Mouse (Mus musculus) neural tube, embryonic 14.5 days (tissue): ENCODE results near the gene Mocs1. TPM values are rescaled to one million over a fixed set of nuclear protein-coding genes. Genes with fewer than 3 reads are reported as not detected.
A peak's percentile ranks its signal among the peaks of the same experiment; 100 is the strongest.

Source experiments
- ATAC-seq: fragments of 200-750 bp; cut with Nextera tagmentation; 2 replicates; pipeline ENCODE4 v1.8.0; 2017; ENCODE audit warnings: low read depth, mild to moderate bottlenecking, moderate TSS enrichment, moderate library complexity
- H3K27ac ChIP-seq: fragments of 300-500 bp; sonication (generic); 2 replicates; pipeline ENCODE4 v1.5.1; 2014; ENCODE audit warnings: low read depth, mild to moderate bottlenecking, control low read depth, low read length, moderate library complexity, mixed read lengths
- H3K27me3 ChIP-seq: fragments of 300-500 bp; sonication (generic); 2 replicates; pipeline ENCODE4 v1.6.1; 2014; ENCODE audit warnings: low read length; ENCODE audit not compliant: control insufficient read depth, insufficient read depth
- H3K36me3 ChIP-seq: fragments of 300-500 bp; sonication (generic); 2 replicates; pipeline ENCODE4 v1.6.1; 2014; ENCODE audit warnings: low read length, mixed read lengths; ENCODE audit not compliant: control insufficient read depth, insufficient read depth
- H3K4me1 ChIP-seq: fragments of 300-500 bp; sonication (generic); 2 replicates; pipeline ENCODE4 v1.6.1; 2014; ENCODE audit warnings: low read length; ENCODE audit not compliant: control insufficient read depth, insufficient read depth
- H3K4me2 ChIP-seq: fragments of 300-500 bp; sonication (generic); 2 replicates; pipeline ENCODE4 v1.6.1; 2014; ENCODE audit warnings: mild to moderate bottlenecking, low read depth, low read length, control low read depth
- H3K4me3 ChIP-seq: fragments of 300-500 bp; sonication (generic); 2 replicates; pipeline ENCODE4 v1.5.1; 2014; ENCODE audit warnings: low read depth, low read length, control low read depth, mixed read lengths
- H3K9ac ChIP-seq: fragments of 300-500 bp; sonication (generic); replicated peaks from 2 replicates; pipeline ENCODE4 v1.6.1; 2014; ENCODE audit warnings: low read depth, mild to moderate bottlenecking, control low read depth, low read length, mixed read lengths
- H3K9me3 ChIP-seq: fragments of 300-500 bp; sonication (generic); 2 replicates; pipeline ENCODE4 v1.6.1; 2016; ENCODE audit warnings: low read length; ENCODE audit not compliant: control insufficient read depth
- WGBS: fragments of 180-500 bp; shearing (Covaris S2); extraction: QIAGEN DNeasy Blood & Tissue Kit; methylation state at CpG from one replicate; pipeline ENCODE4 v1.1.7; 2014; 5-methylcytosine and 5-hydroxymethylcytosine counted together
- polyA plus RNA-seq: library from polyadenylated mRNA; unstranded; fragments of >200 nt; fragmentation: Nextera tagmentation; extraction: Ambion mirVana; gene quantifications from 2 replicates; pipeline ENCODE4 v1.2.1, GENCODE M21; 2014

Mocs1 gene
- polyA plus RNA-seq, 1 experiment from 2014 or later = 5.0 TPM

GRCm38 (mm10) chr17:49428751-49429415, 721 bp downstream of the Mocs1 start:
- peak overlapping the region; percentile 93 for H3K4me2 ChIP-seq
- H3K4me1 ChIP-seq = peaks cover 4% of the 10 kb centered on the region; the same call in 1 of the 2 replicates
- no peaks in the 10 kb centered on the region for H3K27me3 ChIP-seq
- H3K9ac ChIP-seq = peak overlapping the region; percentile 86
- no peak overlapping the region for H3K27ac ChIP-seq
- peak overlapping the region; percentile 66 for H3K4me3 ChIP-seq
- no peak for ATAC-seq
- no peaks in the 10 kb centered on the region for H3K9me3 ChIP-seq
- WGBS = 62% methylated on average over 13 of the region's 13 CpGs
- H3K36me3 ChIP-seq = no peaks in the 10 kb centered on the region

- Histone ChIP-seq H3K4me1 (peaks cover 4% of the 10 kb centered on the region; the same call in 1 of the 2 replicates), H3K9ac (no peak overlapping the region), H3K36me3 (no peaks in the 10 kb centered on the region), H3K27ac (no peak overlapping the region), H3K4me2 (peak overlapping the region; percentile 93; the same call in 1 of the 2 replicates), H3K4me3 (no peak overlapping the region), H3K9me3 (no peaks in the 10 kb centered on the region), H3K27me3 (no peaks in the 10 kb centered on the region)
- 94% methylated on average over 6 of the region's 6 CpGs for WGBS
- ATAC-seq = no peak
Observed at GRCm38 (mm10) chr17:49429471-49430129, 1.4 kb downstream of the Mocs1 start.

- 88% methylated on average over 6 of the region's 6 CpGs for WGBS
- no peaks in the 10 kb centered on the region for H3K27me3 ChIP-seq
- ATAC-seq = no peak
- H3K4me3 ChIP-seq = no peak overlapping the region
- H3K36me3 ChIP-seq = no peaks in the 10 kb centered on the region
- no peaks in the 10 kb centered on the region for H3K9me3 ChIP-seq
- no peak overlapping the region for H3K9ac ChIP-seq
- no peak overlapping the region for H3K27ac ChIP-seq
- peaks cover 4% of the 10 kb centered on the region; the same call in 1 of the 2 replicates for H3K4me1 ChIP-seq
- no peak overlapping the region; the same call in 1 of the 2 replicates for H3K4me2 ChIP-seq
Observed at GRCm38 (mm10) chr17:49430136-49430535, 2.0 kb downstream of the Mocs1 start.

- H3K36me3 ChIP-seq = 0 out of 2 replicates have a peak, but pooled peaks cover 4% of the 10 kb centered on the region
- peaks cover 4% of the 10 kb centered on the region; the same call in 1 of the 2 replicates for H3K4me1 ChIP-seq
- no peaks in the 10 kb centered on the region for H3K27me3 ChIP-seq
- no peak overlapping the region for H3K4me3 ChIP-seq
- no peak overlapping the region for H3K9ac ChIP-seq
- no peak overlapping the region for H3K4me2 ChIP-seq
- no peak overlapping the region for H3K27ac ChIP-seq
- 95% methylated on average over 6 of the region's 6 CpGs for WGBS
- no peak for ATAC-seq
- no peaks in the 10 kb centered on the region for H3K9me3 ChIP-seq
Observed at GRCm38 (mm10) chr17:49431176-49431575, 3.0 kb downstream of the Mocs1 start.

- 67% methylated on average over 4 of the region's 4 CpGs for WGBS
- Histone ChIP-seq H3K36me3 (0 out of 2 replicates have a peak, but pooled peaks cover 4% of the 10 kb centered on the region), H3K9me3 (no peaks in the 10 kb centered on the region), H3K4me3 (no peak overlapping the region), H3K9ac (no peak overlapping the region), H3K27me3 (no peaks in the 10 kb centered on the region), H3K4me2 (no peak overlapping the region), H3K4me1 (peaks cover 4% of the 10 kb centered on the region; the same call in 1 of the 2 replicates), H3K27ac (no peak overlapping the region)
- no peak for ATAC-seq
Observed at GRCm38 (mm10) chr17:49432071-49432711, 4.0 kb downstream of the Mocs1 start.

GRCm38 (mm10) chr17:49433071-49433470, 4.9 kb downstream of the Mocs1 start:
- Histone ChIP-seq H3K9ac (no peak overlapping the region), H3K4me3 (no peak overlapping the region), H3K27ac (no peak overlapping the region), H3K4me2 (no peak overlapping the region), H3K9me3 (no peaks in the 10 kb centered on the region), H3K36me3 (0 out of 2 replicates have a peak, but pooled peaks cover 4% of the 10 kb centered on the region), H3K27me3 (no peaks in the 10 kb centered on the region), H3K4me1 (peaks cover 4% of the 10 kb centered on the region; the same call in 1 of the 2 replicates)
- ATAC-seq = no peak
- 92% methylated on average over 6 of the region's 6 CpGs for WGBS

- Histone ChIP-seq H3K4me1 (no peaks in the 10 kb centered on the region), H3K4me3 (no peak overlapping the region), H3K27ac (no peak overlapping the region), H3K36me3 (0 out of 2 replicates have a peak, but pooled peaks cover 4% of the 10 kb centered on the region), H3K9me3 (no peaks in the 10 kb centered on the region), H3K27me3 (no peaks in the 10 kb centered on the region), H3K9ac (no peak overlapping the region), H3K4me2 (no peak overlapping the region)
- whole genome bisulfite sequencing = 77% methylated on average over 6 of the region's 6 CpGs
- no peak for ATAC-seq
Observed at GRCm38 (mm10) chr17:49434236-49434635, 6.1 kb downstream of the Mocs1 start.

- H3K4me2 ChIP-seq = no peak overlapping the region
- no peak overlapping the region for H3K27ac ChIP-seq
- no peak overlapping the region for H3K9ac ChIP-seq
- no peak for ATAC-seq
- H3K4me3 ChIP-seq = no peak overlapping the region
- WGBS = 94% methylated on average over 10 of the region's 10 CpGs
- no peaks in the 10 kb centered on the region for H3K27me3 ChIP-seq
- no peaks in the 10 kb centered on the region for H3K9me3 ChIP-seq
- no peaks in the 10 kb centered on the region for H3K4me1 ChIP-seq
- 0 out of 2 replicates have a peak, but pooled peaks cover 4% of the 10 kb centered on the region for H3K36me3 ChIP-seq
Observed at GRCm38 (mm10) chr17:49435081-49435480, 6.9 kb downstream of the Mocs1 start.

GRCm38 (mm10) chr17:49436631-49437030, 8.5 kb downstream of the Mocs1 start:
- H3K9me3 ChIP-seq = no peaks in the 10 kb centered on the region
- H3K27ac ChIP-seq = no peak overlapping the region
- H3K4me3 ChIP-seq = no peak overlapping the region
- H3K9ac ChIP-seq = no peak overlapping the region
- 89% methylated on average over 6 of the region's 6 CpGs for WGBS
- H3K27me3 ChIP-seq = no peaks in the 10 kb centered on the region
- H3K4me1 ChIP-seq = no peaks in the 10 kb centered on the region
- no peak overlapping the region for H3K4me2 ChIP-seq
- 0 out of 2 replicates have a peak, but pooled peaks cover 4% of the 10 kb centered on the region for H3K36me3 ChIP-seq
- no peak for ATAC-seq
